Mouse (Mus musculus) left cerebral cortex, postnatal 4 days (tissue): ENCODE data around the gene Rps23. TPM values are rescaled to one million over a fixed set of nuclear protein-coding genes. Genes with fewer than 3 reads are reported as not detected.
"Not testable (repeated sequence)": the region's sequence is repeated elsewhere in the genome, so short reads cannot be mapped to it uniquely, and the experiment has no call there.

ENCODE experiments used
- DNase-seq: peaks from one replicate; pipeline ENCODE4 v3.0.0-alpha.2; 2022
- intact Hi-C: fragments of 180-260 bp; cut with DNase I; formaldehyde crosslinking; loops from one replicate; pipeline ENCODE4 v1.15.1; 2025
- total RNA-seq, 2 experiments: library from RNA; stranded (reverse); gene quantifications; 2 replicates each; pipeline ENCODE4 v1.2.3; 2021

Gene Rps23
- total RNA-seq, 2 experiments from 2014 or later, result 321 to 367 TPM

DNA sequence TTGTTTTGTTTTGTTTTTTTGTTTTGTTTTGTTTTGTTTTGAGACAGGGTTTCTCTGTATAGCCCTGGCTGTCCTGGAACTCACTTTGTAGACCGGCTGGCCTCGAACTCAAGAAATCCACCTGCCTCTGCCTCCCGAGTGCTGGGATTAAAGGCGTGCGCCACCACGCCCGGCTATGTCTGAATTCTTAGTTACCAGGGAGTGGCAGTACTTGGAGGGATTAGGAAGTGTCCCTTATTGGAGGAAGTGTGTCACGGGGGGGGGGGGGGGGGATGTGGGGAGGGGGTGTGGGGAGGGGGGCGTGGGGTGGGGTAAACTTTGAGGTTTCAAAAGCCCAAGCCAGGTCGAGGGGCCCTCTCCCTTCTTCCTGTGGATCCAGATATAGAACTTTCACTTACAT, 5.5 kb downstream of the Rps23 start:
- DNase-seq, intact Hi-C loops: not testable (repeated sequence)

DNA sequence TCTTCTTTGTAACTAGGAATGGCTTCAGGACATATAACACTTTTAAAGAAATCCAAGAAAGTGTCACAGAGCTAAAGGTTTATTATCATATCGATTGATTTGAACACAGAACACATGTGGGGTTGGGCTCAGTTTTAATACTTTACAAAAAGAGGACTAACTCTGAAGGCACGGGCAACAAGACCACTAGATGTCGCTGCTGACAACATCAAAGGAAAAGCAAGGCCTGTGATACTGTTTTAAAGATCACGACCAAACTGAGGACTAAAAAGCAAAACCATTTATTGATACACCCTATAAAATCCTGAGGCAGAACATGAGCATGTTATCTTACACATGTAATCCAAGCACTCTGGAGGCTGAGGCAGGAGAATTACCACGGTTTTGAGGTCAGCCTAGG, 7.1 kb downstream of the Rps23 start:
- intact Hi-C loops, result loop anchor here (10.0 kb wide), 1 partner anchor 865 kb away; no protein-coding TSS in a partner anchor
- DNase-seq, result peak; percentile 69

DNA sequence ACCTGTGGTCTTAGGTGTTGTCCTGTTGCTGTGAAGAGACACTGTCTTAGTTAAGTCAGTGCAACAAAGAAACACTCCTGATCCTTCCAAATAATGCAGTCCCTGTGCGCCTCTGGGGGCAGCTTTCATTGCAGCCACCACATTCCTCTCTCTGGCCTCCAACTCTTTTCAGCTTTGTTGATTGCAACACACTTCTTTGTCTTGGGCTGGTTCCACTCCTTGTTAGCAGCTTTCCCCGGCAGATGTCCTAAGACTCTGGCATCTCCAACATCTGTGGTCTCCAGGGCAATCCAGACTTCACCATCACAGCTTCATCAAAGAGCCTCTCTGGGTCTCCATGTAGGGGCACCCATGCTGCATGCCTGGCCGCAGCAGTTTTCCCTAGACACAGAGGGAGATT, 10.5 kb downstream of the Rps23 start:
- DNase-seq, result no peak
- intact Hi-C loops, result loop anchor here (10.0 kb wide), 1 partner anchor 862 kb away; no protein-coding TSS in a partner anchor

DNA sequence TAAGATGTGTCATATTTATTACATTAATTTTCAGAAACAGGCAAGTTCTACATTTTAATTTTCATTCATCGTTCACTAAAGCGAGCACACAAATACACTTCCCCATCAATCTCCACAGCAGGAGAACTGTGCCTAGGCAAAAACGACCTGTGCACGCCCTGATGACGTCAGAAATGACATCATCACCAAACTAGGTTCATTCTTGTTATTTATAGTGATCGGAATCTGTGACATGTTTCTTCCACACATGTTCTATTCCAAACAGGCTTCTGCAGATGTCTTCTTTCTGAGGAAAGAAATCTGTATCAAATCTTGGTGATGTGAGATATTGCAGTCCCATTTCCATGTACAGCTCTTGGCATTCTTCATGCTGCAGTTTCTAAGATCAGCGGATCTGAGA, 13.1 kb downstream of the Rps23 start:
- no peak for DNase-seq
- intact Hi-C loops, result loop anchor here (10.0 kb wide), 1 partner anchor 859 kb away; no protein-coding TSS in a partner anchor

DNA sequence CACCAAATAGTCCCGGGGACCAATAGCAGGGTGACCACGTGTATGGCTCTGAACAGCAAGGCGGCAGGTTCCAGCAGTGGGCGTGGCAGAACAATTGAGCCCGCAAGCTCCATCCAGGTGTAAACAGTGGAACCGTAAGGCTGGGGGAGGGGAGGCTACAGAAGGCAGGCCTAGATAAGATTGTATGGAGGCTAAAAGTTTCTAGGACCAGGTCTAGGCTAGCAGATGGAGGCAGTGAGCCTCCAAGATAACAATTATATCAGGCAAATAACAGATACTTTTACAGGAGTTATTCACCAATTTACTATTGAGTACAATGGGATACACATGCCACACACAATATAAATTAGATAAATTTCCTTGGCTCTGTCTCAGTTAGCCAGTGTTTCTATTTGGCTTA, 16.4 kb downstream of the Rps23 start:
- no peak for DNase-seq
- intact Hi-C loops, result loop anchor here (10.0 kb wide), 1 partner anchor 856 kb away; no protein-coding TSS in a partner anchor

DNA sequence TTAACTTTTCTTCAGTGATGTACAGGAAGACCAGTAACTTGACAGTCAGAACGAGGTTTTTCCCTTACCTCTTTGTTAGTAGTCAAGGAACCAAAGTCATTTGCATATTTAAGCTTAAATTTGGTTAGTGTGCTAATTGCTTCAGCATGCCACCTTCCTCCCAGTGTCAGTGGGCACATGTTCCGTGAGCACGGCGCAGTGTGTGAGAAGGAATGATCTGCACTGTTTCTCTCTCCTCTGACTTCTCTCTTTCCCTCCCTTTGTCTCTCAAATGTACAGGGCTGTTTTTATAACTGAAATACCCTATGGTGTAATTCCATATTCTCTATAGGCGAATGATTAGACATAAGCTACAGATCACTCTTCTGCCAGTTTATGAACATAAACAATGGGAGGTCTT, 16.8 kb downstream of the Rps23 start:
- no peak for DNase-seq
- intact Hi-C loops, result loop anchor here (10.0 kb wide), 1 partner anchor 855 kb away; no protein-coding TSS in a partner anchor

DNA sequence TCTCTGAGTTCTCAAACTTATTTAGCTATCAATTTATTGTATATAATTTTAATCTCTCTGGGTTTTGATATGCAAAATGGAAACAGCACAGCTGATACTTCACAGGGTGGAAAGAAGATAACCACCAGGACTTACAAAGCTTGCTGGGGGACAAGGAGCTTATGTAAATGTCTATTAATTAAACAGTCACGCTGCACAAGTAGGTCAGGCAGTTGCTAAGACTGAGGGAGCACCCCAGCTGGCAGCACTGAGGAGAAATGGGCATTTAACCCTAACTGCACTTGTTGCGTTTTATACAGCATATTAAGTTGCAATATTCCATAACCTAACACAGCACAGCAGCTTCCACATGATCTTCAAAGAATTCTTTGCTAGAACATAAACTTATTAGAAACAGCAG, 36.1 kb downstream of the Rps23 start:
- DNase-seq, result no peak
- intact Hi-C loops, result no loop called here

DNA sequence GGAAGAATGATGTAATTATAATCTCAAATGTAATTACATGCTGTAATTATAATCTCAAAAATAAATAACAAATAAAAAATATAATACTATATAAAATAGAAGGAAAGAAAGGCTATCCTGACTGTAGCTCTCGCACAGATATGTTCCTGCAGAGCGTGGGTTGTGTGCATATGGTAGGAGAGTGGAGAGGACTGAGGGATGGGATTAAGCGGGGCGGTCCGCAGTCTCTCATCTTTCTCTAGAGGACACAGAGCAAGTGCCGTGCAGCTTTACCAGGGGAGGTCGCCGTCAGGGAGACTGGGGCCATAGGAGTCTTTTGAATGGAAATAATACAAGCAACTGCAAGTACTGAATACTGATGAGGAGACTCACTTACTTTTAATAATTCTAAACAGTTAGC, 37.8 kb downstream of the Rps23 start:
- intact Hi-C loops, result loop anchor here (10.0 kb wide), 1 partner anchor 734 kb away; no protein-coding TSS in a partner anchor
- no peak for DNase-seq

DNA sequence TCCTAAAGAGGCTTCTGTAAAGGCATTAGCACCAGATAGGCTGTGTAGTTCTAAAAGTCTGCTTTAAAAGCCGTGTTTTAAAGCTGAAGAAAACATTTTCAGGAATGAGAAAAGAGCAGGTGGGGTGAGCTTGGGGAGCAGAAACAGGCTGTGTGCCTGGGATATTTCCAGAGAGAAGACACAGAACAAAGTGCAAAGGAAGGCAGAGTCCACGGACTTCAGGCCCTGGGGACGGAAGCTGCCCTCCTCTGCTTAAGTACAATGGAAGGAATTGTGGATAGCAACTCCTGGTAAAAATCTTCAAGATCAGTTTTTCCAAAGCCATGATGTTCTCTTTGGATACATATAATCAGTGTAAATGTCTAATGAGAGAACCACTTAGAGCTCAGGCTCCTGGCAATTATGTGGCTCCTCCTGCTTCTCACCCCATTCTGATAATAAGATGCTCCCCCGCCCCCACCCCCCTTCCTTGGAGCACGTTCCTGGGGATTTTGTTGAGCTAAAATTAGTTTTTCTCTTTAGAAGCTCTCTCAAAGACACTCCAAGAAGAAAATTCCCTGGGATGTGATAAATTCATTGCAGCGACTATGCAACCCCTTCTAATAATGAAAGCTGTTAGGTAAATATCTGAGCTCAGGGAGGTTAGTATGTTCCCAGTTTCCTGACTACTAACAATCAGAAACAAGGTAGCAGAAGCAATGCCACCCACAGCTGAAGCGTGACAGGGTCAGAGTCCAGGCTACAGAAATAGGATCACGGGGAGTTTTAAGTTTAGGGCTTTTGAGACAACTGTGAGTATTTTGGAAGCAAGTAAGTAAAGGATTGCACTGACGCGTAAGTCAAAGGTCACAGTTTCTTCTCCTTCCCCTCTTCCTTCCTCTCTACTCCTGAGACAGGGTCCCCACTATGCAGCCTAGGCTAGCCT, 40.3 kb downstream of the Rps23 start:
- intact Hi-C loops, result loop anchor here (10.0 kb wide), 1 partner anchor 732 kb away; no protein-coding TSS in a partner anchor
- DNase-seq, result no peak

DNA sequence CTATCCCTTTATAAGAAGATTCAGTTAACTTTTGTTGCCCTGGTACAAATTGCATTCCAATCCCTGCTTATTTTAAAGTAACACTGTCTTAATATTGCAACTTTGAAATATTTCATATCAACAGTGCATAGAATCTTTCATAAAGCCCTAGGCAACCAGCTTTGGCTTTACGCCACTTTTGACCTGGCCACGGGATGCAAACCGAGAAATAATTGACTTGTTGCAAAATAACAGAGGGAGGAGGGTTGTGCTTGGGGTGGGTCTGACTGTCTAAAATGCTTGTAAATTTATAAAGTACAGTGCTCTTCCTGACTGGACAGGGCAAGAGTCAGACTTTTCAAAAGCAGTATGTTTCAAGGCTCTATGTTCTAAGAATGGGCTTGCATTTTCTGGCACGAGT, 41.8 kb downstream of the Rps23 start:
- intact Hi-C loops, result loop anchor here (10.0 kb wide), 1 partner anchor 730 kb away; no protein-coding TSS in a partner anchor

DNA sequence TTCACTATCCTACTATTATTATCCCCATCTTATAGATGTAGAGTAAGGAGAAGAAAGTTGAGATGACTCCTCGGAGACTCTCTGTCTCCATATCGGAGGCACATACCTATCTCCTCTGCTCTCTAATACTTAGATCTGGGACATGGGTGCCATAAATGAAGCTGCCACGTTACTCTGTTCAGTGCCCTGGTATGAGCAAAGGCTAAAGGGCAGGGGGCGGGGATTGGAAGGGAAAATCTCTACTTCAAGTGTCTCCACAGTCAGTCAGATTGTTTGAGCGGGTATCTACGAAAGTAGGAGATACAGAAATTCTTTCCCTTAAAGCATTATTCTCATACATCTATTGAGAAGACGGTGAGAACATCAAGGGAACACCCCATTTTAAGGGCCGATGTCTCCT, 43.2 kb downstream of the Rps23 start:
- no peak for DNase-seq

More for the DNA sequence above, 41.8 kb downstream of the Rps23 start:
- no peak for DNase-seq

DNA sequence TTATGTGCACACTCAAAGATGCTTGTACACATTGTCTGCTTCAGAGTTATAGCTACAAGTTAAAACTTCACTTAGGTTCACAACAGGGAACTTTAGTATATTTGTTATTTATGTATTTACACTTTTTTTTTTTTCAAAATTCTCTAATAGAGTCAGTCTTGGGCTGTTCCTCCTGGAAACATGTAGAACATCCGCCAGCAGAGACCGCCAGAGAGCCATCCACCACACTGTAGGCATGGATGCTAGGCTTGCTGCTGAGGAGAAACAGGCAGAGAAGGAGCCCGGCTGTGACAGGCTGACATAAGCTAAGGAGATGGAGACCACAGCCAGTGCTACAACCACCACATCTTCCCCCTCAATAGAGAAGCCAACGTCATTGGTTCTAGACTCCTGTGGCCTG, 44.7 kb downstream of the Rps23 start:
- intact Hi-C loops, result loop anchor here (5.0 to 10.0 kb wide), 3 partner anchors 125 to 727 kb away; partner anchors contain the start of gene Ssbp2
- DNase-seq, result peak; percentile 86

More for the DNA sequence above, 43.2 kb downstream of the Rps23 start:
- intact Hi-C loops, result loop anchor here (5.0 to 10.0 kb wide), 3 partner anchors 126 to 729 kb away; partner anchors contain the start of gene Ssbp2

DNA sequence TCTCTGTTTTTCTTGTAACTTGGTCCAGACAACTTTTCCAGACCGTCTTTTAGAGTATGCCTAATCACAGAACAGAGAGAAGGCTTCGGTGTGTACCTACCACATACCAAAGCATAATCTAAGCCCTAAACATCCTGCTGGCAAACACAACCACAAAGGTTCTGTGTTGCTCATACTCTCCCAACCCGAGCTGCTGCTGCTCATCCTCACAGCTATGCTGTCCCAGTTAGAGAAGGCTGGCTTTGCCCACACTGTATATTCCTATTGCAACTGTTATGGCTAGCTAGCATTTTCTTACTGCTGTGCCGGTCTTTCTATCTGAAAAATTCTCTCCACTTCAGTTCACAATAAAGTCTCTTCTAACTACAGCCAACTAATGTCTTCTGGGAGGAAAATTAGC, 46.2 kb downstream of the Rps23 start:
- no peak for DNase-seq
- intact Hi-C loops, result loop anchor here (5.0 to 10.0 kb wide), 3 partner anchors 123 to 726 kb away; partner anchors contain the start of gene Ssbp2

DNA sequence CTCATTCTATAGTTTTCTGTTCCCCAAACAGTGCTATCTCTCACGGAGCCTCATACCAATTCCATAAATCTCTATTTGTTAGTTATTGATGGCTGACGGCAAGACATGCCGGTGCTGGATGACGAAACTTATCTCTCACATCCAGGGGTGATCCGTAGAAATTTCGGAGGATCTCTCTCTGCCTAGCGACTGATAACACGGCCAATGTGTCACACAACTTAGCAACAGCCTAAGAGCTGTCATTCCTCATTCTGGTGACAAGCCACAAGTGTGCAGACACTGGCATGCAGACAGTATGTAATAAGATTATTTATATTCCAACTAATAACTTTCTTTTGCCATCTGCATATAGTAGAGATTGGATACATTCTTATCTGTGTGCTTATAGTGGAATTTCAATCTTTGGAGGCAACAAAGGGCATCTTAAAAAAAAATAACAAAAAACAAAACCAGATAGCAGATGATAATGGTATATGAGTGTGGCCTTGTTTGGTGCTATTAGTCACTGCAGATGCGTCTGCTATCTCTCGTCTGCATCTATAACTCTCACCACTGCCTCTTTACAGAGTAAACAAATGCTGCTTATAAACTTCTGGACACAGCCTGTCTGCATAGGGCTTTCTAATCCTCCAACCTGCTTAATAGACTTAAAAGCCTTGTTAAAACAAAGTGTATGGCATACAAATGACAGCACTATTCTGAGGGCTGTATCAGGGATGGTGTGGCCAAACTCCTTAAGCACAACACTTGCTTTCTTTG, 47.7 kb downstream of the Rps23 start:
- no peak for DNase-seq
- intact Hi-C loops, result loop anchor here (10.0 kb wide), 1 partner anchor 394 kb away; no protein-coding TSS in a partner anchor

DNA sequence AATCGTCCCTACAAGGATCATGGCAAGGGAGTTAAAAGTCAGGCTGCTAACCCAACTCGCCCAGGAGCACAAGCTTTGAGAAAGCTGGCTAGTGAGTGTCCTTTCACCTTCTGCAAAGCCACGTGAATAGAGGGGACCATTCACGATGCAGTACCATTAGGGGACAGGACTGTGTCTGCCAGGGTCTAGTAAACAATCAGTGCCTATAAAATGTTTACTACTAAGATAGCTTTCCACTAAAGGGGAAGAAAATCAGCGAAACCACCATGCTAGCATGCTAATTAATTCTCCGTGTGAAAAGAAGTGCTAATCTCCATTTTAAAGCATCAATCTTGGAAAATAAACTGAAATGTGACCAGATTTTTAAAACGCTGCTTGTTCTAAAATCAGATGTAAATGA, 50.7 kb downstream of the Rps23 start:
- DNase-seq, result no peak
- intact Hi-C loops, result loop anchor here (10.0 kb wide), 1 partner anchor 391 kb away; no protein-coding TSS in a partner anchor

Other genes starting within 250 kb of the Rps23 start
- gene Atp6ap1l, start 17.6 kb upstream of the Rps23 start, total RNA-seq, result 1 to 10 TPM; 5.5 to 6.4 TPM